Mouse (Mus musculus): Measurements from ENCODE around the gene Sox6. TPM values are rescaled to one million over a fixed set of nuclear protein-coding genes. Genes with fewer than 3 reads are reported as not detected.

The Sox6 gene
- polyA plus RNA-seq, 1 experiment: not detected

GRCm38 (mm10) chr7:115536521-115536920 is 502.1 kb downstream of the Sox6 start:
- H3K27ac ChIP-seq (ENCODE audit: insufficient read depth, low read depth, low read length): no peak overlapping the region
- no peaks in the 10 kb centered on the region for H3K4me1 ChIP-seq (ENCODE audit: control insufficient read depth, insufficient read depth, low read length)
- H3K4me3 ChIP-seq (ENCODE audit: insufficient read depth, low read length): no peak overlapping the region
- TF ChIP-seq POLR2A (IDR thresholded peaks at IDR 0.05; ENCODE audit: borderline replicate concordance, low read depth, low read length) (no peak), CTCF (IDR thresholded peaks at IDR 0.05; ENCODE audit: low read depth, low read length) (no peak)

- Histone ChIP-seq H3K27ac (ENCODE audit: insufficient read depth, low read depth, low read length) (no peak overlapping the region), H3K4me1 (ENCODE audit: control insufficient read depth, insufficient read depth, low read length) (no peaks in the 10 kb centered on the region), H3K4me3 (ENCODE audit: insufficient read depth, low read length) (no peak overlapping the region)
- no peak for TF ChIP-seq POLR2A (IDR thresholded peaks at IDR 0.05; ENCODE audit: borderline replicate concordance, low read depth, low read length)
- TF ChIP-seq CTCF (IDR thresholded peaks at IDR 0.05; ENCODE audit: low read depth, low read length): no peak
Observed at GRCm38 (mm10) chr7:115531875-115532274, 506.7 kb downstream of the Sox6 start.

GRCm38 (mm10) chr7:115531217-115531616 is 507.4 kb downstream of the Sox6 start:
- Histone ChIP-seq H3K4me1 (ENCODE audit: control insufficient read depth, insufficient read depth, low read length) (no peaks in the 10 kb centered on the region), H3K4me3 (ENCODE audit: insufficient read depth, low read length) (no peak overlapping the region), H3K27ac (ENCODE audit: insufficient read depth, low read depth, low read length) (no peak overlapping the region)
- TF ChIP-seq CTCF (IDR thresholded peaks at IDR 0.05; ENCODE audit: low read depth, low read length) (no peak), POLR2A (IDR thresholded peaks at IDR 0.05; ENCODE audit: borderline replicate concordance, low read depth, low read length) (no peak)

- no peaks in the 10 kb centered on the region for H3K4me1 ChIP-seq (ENCODE audit: control insufficient read depth, insufficient read depth, low read length)
- H3K4me3 ChIP-seq (ENCODE audit: insufficient read depth, low read length): no peak overlapping the region
- H3K27ac ChIP-seq (ENCODE audit: insufficient read depth, low read depth, low read length): no peak overlapping the region
- TF ChIP-seq CTCF (IDR thresholded peaks at IDR 0.05; ENCODE audit: low read depth, low read length): no peak
- TF ChIP-seq POLR2A (IDR thresholded peaks at IDR 0.05; ENCODE audit: borderline replicate concordance, low read depth, low read length): no peak
Observed at GRCm38 (mm10) chr7:115517701-115518100, 520.9 kb downstream of the Sox6 start.

- TF ChIP-seq CTCF (IDR thresholded peaks at IDR 0.05; ENCODE audit: low read depth, low read length) (no peak), POLR2A (IDR thresholded peaks at IDR 0.05; ENCODE audit: borderline replicate concordance, low read depth, low read length) (no peak)
- no peaks in the 10 kb centered on the region for H3K4me1 ChIP-seq (ENCODE audit: control insufficient read depth, insufficient read depth, low read length)
Observed at GRCm38 (mm10) chr7:115513681-115514080, 524.9 kb downstream of the Sox6 start.

GRCm38 (mm10) chr7:115511777-115512176 is 526.8 kb downstream of the Sox6 start:
- H3K27ac ChIP-seq (ENCODE audit: insufficient read depth, low read depth, low read length): no peak overlapping the region
- TF ChIP-seq CTCF (IDR thresholded peaks at IDR 0.05; ENCODE audit: low read depth, low read length) (no peak), POLR2A (IDR thresholded peaks at IDR 0.05; ENCODE audit: borderline replicate concordance, low read depth, low read length) (no peak)
- no peak overlapping the region for H3K4me3 ChIP-seq (ENCODE audit: insufficient read depth, low read length)
- H3K4me1 ChIP-seq (ENCODE audit: control insufficient read depth, insufficient read depth, low read length): no peaks in the 10 kb centered on the region

More at GRCm38 (mm10) chr7:115513681-115514080, 524.9 kb downstream of the Sox6 start:
- no peak overlapping the region for H3K4me3 ChIP-seq (ENCODE audit: insufficient read depth, low read length)
- no peak overlapping the region for H3K27ac ChIP-seq (ENCODE audit: insufficient read depth, low read depth, low read length)

- Histone ChIP-seq H3K27ac (ENCODE audit: insufficient read depth, low read depth, low read length) (no peak overlapping the region), H3K4me1 (ENCODE audit: control insufficient read depth, insufficient read depth, low read length) (no peaks in the 10 kb centered on the region)
- TF ChIP-seq CTCF (IDR thresholded peaks at IDR 0.05; ENCODE audit: low read depth, low read length) (no peak), POLR2A (IDR thresholded peaks at IDR 0.05; ENCODE audit: borderline replicate concordance, low read depth, low read length) (no peak)
Observed at GRCm38 (mm10) chr7:115511091-115511490, 527.5 kb downstream of the Sox6 start.

GRCm38 (mm10) chr7:115510045-115510444 is 528.6 kb downstream of the Sox6 start:
- no peak overlapping the region for H3K4me3 ChIP-seq (ENCODE audit: insufficient read depth, low read length)
- no peak for TF ChIP-seq POLR2A (IDR thresholded peaks at IDR 0.05; ENCODE audit: borderline replicate concordance, low read depth, low read length)
- no peak for TF ChIP-seq CTCF (IDR thresholded peaks at IDR 0.05; ENCODE audit: low read depth, low read length)
- H3K4me1 ChIP-seq (ENCODE audit: control insufficient read depth, insufficient read depth, low read length): no peaks in the 10 kb centered on the region
- no peak overlapping the region for H3K27ac ChIP-seq (ENCODE audit: insufficient read depth, low read depth, low read length)

More at GRCm38 (mm10) chr7:115511091-115511490, 527.5 kb downstream of the Sox6 start:
- H3K4me3 ChIP-seq (ENCODE audit: insufficient read depth, low read length): no peak overlapping the region

- Histone ChIP-seq H3K4me3 (ENCODE audit: insufficient read depth, low read length) (no peak overlapping the region), H3K27ac (ENCODE audit: insufficient read depth, low read depth, low read length) (no peak overlapping the region), H3K4me1 (ENCODE audit: control insufficient read depth, insufficient read depth, low read length) (no peaks in the 10 kb centered on the region)
- no peak for TF ChIP-seq POLR2A (IDR thresholded peaks at IDR 0.05; ENCODE audit: borderline replicate concordance, low read depth, low read length)
- no peak for TF ChIP-seq CTCF (IDR thresholded peaks at IDR 0.05; ENCODE audit: low read depth, low read length)
Observed at GRCm38 (mm10) chr7:115506385-115506784, 532.2 kb downstream of the Sox6 start.

- no peaks in the 10 kb centered on the region for H3K4me1 ChIP-seq (ENCODE audit: control insufficient read depth, insufficient read depth, low read length)
- H3K4me3 ChIP-seq (ENCODE audit: insufficient read depth, low read length): no peak overlapping the region
- no peak overlapping the region for H3K27ac ChIP-seq (ENCODE audit: insufficient read depth, low read depth, low read length)
- no peak for TF ChIP-seq CTCF (IDR thresholded peaks at IDR 0.05; ENCODE audit: low read depth, low read length)
- no peak for TF ChIP-seq POLR2A (IDR thresholded peaks at IDR 0.05; ENCODE audit: borderline replicate concordance, low read depth, low read length)
Observed at GRCm38 (mm10) chr7:115501497-115501896, 537.1 kb downstream of the Sox6 start.

- H3K4me1 ChIP-seq (ENCODE audit: control insufficient read depth, insufficient read depth, low read length): no peaks in the 10 kb centered on the region
- no peak overlapping the region for H3K4me3 ChIP-seq (ENCODE audit: insufficient read depth, low read length)
- H3K27ac ChIP-seq (ENCODE audit: insufficient read depth, low read depth, low read length): no peak overlapping the region
- TF ChIP-seq CTCF (IDR thresholded peaks at IDR 0.05; ENCODE audit: low read depth, low read length): no peak
Observed at GRCm38 (mm10) chr7:115500825-115501224, 537.8 kb downstream of the Sox6 start.
